Mouse (Mus musculus): ENCODE measurements at regions not wholly inside any gene's neighbourhood (a gene's known extent, or its start where the extent isn't known, plus 50 kb on each side); places are given as distances from the start of the nearest gene placed in this dataset.

- intact Hi-C loops (cut with DNase I): no loop called here
- DNase-seq (ENCODE audit: low spot score): no peak
These were observed 560.1 kb downstream of the Gm43517 start for GRCm38 (mm10) chr12:49944911-49945627.

- intact Hi-C loops (cut with DNase I): no loop called here
- no peak for DNase-seq (ENCODE audit: low spot score)
These were observed 560.8 kb downstream of the Gm43517 start for GRCm38 (mm10) chr12:49945628-49946220.

GRCm38 (mm10) chr12:49946752-49947260, 561.8 kb downstream of the Gm43517 start:
- intact Hi-C loops (cut with DNase I): no loop called here
- DNase-seq (ENCODE audit: low spot score): no peak

- no peak for DNase-seq (ENCODE audit: low spot score)
- intact Hi-C loops (cut with DNase I): loop anchor here (10.0 kb wide), 1 partner anchor 576 kb away; no protein-coding TSS in a partner anchor
These were observed 566.0 kb downstream of the Gm43517 start for GRCm38 (mm10) chr12:49950986-49951385.

- DNase-seq (ENCODE audit: low spot score): no peak
- intact Hi-C loops (cut with DNase I): loop anchor here (10.0 kb wide), 1 partner anchor 577 kb away; no protein-coding TSS in a partner anchor
These were observed 566.8 kb downstream of the Gm43517 start for GRCm38 (mm10) chr12:49951821-49952220.

GRCm38 (mm10) chr12:49968072-49968471, 583.1 kb downstream of the Gm43517 start:
- no peak for DNase-seq (ENCODE audit: low spot score)
- intact Hi-C loops (cut with DNase I): no loop called here

GRCm38 (mm10) chr12:49969546-49969945, 584.6 kb downstream of the Gm43517 start:
- intact Hi-C loops (cut with DNase I): no loop called here
- DNase-seq (ENCODE audit: low spot score): no peak

- no peak for DNase-seq (ENCODE audit: low spot score)
These were observed 589.8 kb downstream of the Gm43517 start for GRCm38 (mm10) chr12:49974591-49975323.

GRCm38 (mm10) chr12:49975553-49975952, 590.6 kb downstream of the Gm43517 start:
- no peak for DNase-seq (ENCODE audit: low spot score)
- intact Hi-C loops (cut with DNase I): no loop called here

More at GRCm38 (mm10) chr12:49974591-49975323, 589.8 kb downstream of the Gm43517 start:
- intact Hi-C loops (cut with DNase I): no loop called here

GRCm38 (mm10) chr12:49992501-49993079, 607.6 kb downstream of the Gm43517 start:
- intact Hi-C loops (cut with DNase I): no loop called here
- DNase-seq (ENCODE audit: low spot score): no peak

GRCm38 (mm10) chr12:50038808-50039374, 610.0 kb downstream of the Prkd1 start:
- no peak for DNase-seq (ENCODE audit: low spot score)
- intact Hi-C loops (cut with DNase I): no loop called here

- DNase-seq (ENCODE audit: low spot score): no peak
- intact Hi-C loops (cut with DNase I): no loop called here
These were observed 587.6 kb downstream of the Prkd1 start for GRCm38 (mm10) chr12:50061286-50061685.

- DNase-seq (ENCODE audit: low spot score): no peak
- intact Hi-C loops (cut with DNase I): no loop called here
These were observed 582.5 kb downstream of the Prkd1 start for GRCm38 (mm10) chr12:50066394-50066793.

GRCm38 (mm10) chr12:50071797-50072196, 577.1 kb downstream of the Prkd1 start:
- intact Hi-C loops (cut with DNase I): no loop called here
- DNase-seq (ENCODE audit: low spot score): no peak

- intact Hi-C loops (cut with DNase I): no loop called here
- no peak for DNase-seq (ENCODE audit: low spot score)
These were observed 576.5 kb downstream of the Prkd1 start for GRCm38 (mm10) chr12:50072359-50072758.

GRCm38 (mm10) chr12:50073684-50074083, 575.2 kb downstream of the Prkd1 start:
- intact Hi-C loops (cut with DNase I): no loop called here
- DNase-seq (ENCODE audit: low spot score): no peak

- DNase-seq (ENCODE audit: low spot score): no peak
- intact Hi-C loops (cut with DNase I): no loop called here
These were observed 567.7 kb downstream of the Prkd1 start for GRCm38 (mm10) chr12:50081157-50081556.

GRCm38 (mm10) chr12:50081571-50081970, 567.3 kb downstream of the Prkd1 start:
- intact Hi-C loops (cut with DNase I): no loop called here
- DNase-seq (ENCODE audit: low spot score): no peak

GRCm38 (mm10) chr12:50084517-50084916, 564.4 kb downstream of the Prkd1 start:
- no peak for DNase-seq (ENCODE audit: low spot score)
- intact Hi-C loops (cut with DNase I): no loop called here
